ENCODE assay signal across 11 mouse cellular contexts in the genomic region with DNA sequence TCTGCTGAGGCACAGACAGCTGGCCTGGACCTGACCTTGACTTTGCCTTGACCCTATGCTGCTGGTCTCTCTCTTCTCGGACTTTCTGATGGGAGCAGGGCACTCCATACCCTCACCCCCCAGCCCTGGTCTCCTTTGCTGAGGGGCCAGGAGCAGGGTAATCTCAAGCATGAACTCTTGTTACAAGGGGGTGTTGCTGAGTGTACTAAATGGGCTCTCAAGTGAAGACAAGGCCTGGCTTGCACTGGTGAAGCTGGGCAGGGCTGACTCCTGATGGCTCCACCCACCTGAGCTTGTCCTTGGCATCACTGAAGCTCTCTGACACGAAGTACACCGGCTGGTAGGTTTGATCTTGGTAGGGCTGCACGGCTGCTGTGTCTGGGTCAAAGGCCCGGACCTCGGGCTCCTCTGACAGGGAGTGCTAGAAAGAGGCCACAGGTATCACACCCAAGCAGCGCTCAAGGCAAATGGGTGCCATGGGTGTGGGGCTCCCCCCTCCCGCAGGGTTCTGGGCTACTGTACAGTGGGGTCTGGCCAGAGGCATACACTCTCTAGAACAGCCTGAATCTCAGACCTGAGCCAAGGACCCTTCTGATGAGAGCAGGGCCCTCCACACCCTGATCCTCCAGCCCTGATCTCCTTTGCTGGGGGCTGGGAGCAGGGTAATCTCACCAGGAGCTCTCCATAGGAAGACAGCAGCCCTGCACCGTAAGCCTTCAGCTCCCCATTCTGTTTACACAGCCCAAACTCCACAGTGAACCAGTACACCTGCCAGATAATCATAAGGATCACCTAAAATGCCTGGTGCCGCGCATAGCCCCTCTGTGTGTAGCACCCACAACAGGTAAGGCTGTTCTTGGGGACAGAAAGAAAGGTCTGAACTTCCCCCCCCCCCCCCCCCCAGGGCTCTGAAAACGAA. TPM values are rescaled to one million over a fixed set of nuclear protein-coding genes. Genes with fewer than 3 reads are reported as not detected.
DNase-seq lines count a peak whose midpoint lies in the region; ATAC-seq lines count a peak whose summit lies in the region.
"Had no signal": no experiment of that assay in that cellular context is flagged by ENCODE, and none has a peak within 500 bp of the region (broad histone marks: within the 10 kb centered on the region; RNA-seq: fewer than 3 reads in every experiment).

No protein-coding gene starts in this region.

- no peak overlapping the region for H3K4me2 ChIP-seq in embryonic facial prominence, embryonic 11.5 days (ENCODE audit: low read depth, low read length)
- no peak overlapping the region for H3K4me2 ChIP-seq in heart, embryonic 16.5 days (ENCODE audit: low read depth, low read length)
- H3K4me2 ChIP-seq in midbrain, embryonic 11.5 days, result no peak overlapping the region
- H3K4me2 ChIP-seq in midbrain, embryonic 14.5 days (ENCODE audit: low read length), result no peak overlapping the region
- H3K4me2 ChIP-seq in neural tube, embryonic 14.5 days (ENCODE audit: low read depth, low read length), result no peak overlapping the region

- no peaks in the 10 kb centered on the region for H3K9me3 ChIP-seq in embryonic facial prominence, embryonic 11.5 days (replicated peaks; ENCODE audit: control insufficient read depth, low read length)
- H3K9me3 ChIP-seq in embryonic facial prominence, embryonic 10.5 days, result no peaks in the 10 kb centered on the region
- no peaks in the 10 kb centered on the region for H3K9me3 ChIP-seq in heart, embryonic 16.5 days (replicated peaks; ENCODE audit: control insufficient read depth, low read length)
- no peaks in the 10 kb centered on the region for H3K9me3 ChIP-seq in midbrain, embryonic 11.5 days (ENCODE audit: control insufficient read depth, low read length)
- H3K9me3 ChIP-seq in midbrain, embryonic 14.5 days (ENCODE audit: control insufficient read depth, low read length), result no peaks in the 10 kb centered on the region
- H3K9me3 ChIP-seq in neural tube, embryonic 14.5 days (ENCODE audit: control insufficient read depth, low read length), result no peaks in the 10 kb centered on the region

- no peaks in the 10 kb centered on the region for H3K4me1 ChIP-seq in embryonic facial prominence, embryonic 11.5 days (ENCODE audit: control insufficient read depth, insufficient read depth, low read length)
- H3K4me1 ChIP-seq in embryonic facial prominence, embryonic 10.5 days, result peaks cover 33% of the 10 kb centered on the region
- peaks cover 13% of the 10 kb centered on the region for H3K4me1 ChIP-seq in heart, embryonic 16.5 days (ENCODE audit: control insufficient read depth, insufficient read depth, low read length)
- no peaks in the 10 kb centered on the region for H3K4me1 ChIP-seq in midbrain, embryonic 11.5 days (ENCODE audit: control insufficient read depth, insufficient read depth, low read length)
- H3K4me1 ChIP-seq in midbrain, embryonic 14.5 days (ENCODE audit: control insufficient read depth, insufficient read depth, low read length), result no peaks in the 10 kb centered on the region
- H3K4me1 ChIP-seq in neural tube, embryonic 14.5 days (ENCODE audit: control insufficient read depth, insufficient read depth, low read length), result no peaks in the 10 kb centered on the region

- no peaks in the 10 kb centered on the region for H3K27me3 ChIP-seq in embryonic facial prominence, embryonic 11.5 days (ENCODE audit: control insufficient read depth, insufficient read depth, low read length)
- H3K27me3 ChIP-seq in embryonic facial prominence, embryonic 10.5 days (replicated peaks; ENCODE audit: low read depth, poor library complexity, severe bottlenecking), result peaks cover 32% of the 10 kb centered on the region
- H3K27me3 ChIP-seq in heart, embryonic 16.5 days (ENCODE audit: control insufficient read depth, insufficient read depth, low read length), result peaks cover 58% of the 10 kb centered on the region
- H3K27me3 ChIP-seq in midbrain, embryonic 11.5 days (ENCODE audit: control insufficient read depth, insufficient read depth, low read length), result no peaks in the 10 kb centered on the region; the same call in 1 of the 2 replicates
- no peaks in the 10 kb centered on the region for H3K27me3 ChIP-seq in midbrain, embryonic 14.5 days (ENCODE audit: control insufficient read depth, insufficient read depth, low read length)
- H3K27me3 ChIP-seq in neural tube, embryonic 14.5 days (ENCODE audit: control insufficient read depth, insufficient read depth, low read length), result no peaks in the 10 kb centered on the region

- intact Hi-C loops in gastrocnemius, postnatal 36 days (cut with DNase I), result loop anchor here (2.0 kb wide), 2 partner anchors 25 to 193 kb away; no protein-coding TSS in a partner anchor

- no peak for DNase-seq in embryonic facial prominence, embryonic 11.5 days (ENCODE audit: low spot score)
- DNase-seq in embryonic facial prominence, embryonic 10.5 days (ENCODE audit: low spot score), result no peak
- DNase-seq in heart, adult 9 months (ENCODE audit: low spot score in 2 of 2), result no peak
- DNase-seq in midbrain, embryonic 11.5 days (ENCODE audit: low spot score, missing footprints), result no peak
- DNase-seq in midbrain, embryonic 14.5 days, result no peak
- no peak for DNase-seq in gastrocnemius, postnatal 36 days

- H3K27ac ChIP-seq in embryonic facial prominence, embryonic 11.5 days (replicated peaks; ENCODE audit: low read depth, low read length), result no peak overlapping the region
- no peak overlapping the region; the same call in 1 of the 2 replicates for H3K27ac ChIP-seq in embryonic facial prominence, embryonic 10.5 days (replicated peaks)
- H3K27ac ChIP-seq in heart, embryonic 16.5 days (ENCODE audit: low read length), result no peak overlapping the region
- no peak overlapping the region for H3K27ac ChIP-seq in midbrain, embryonic 11.5 days (ENCODE audit: low read depth, low read length)
- H3K27ac ChIP-seq in midbrain, embryonic 14.5 days (replicated peaks; ENCODE audit: low read depth, low read length), result no peak overlapping the region
- H3K27ac ChIP-seq in neural tube, embryonic 14.5 days (ENCODE audit: low read depth, low read length), result no peak overlapping the region

- H3K9ac ChIP-seq in embryonic facial prominence, embryonic 11.5 days (replicated peaks; ENCODE audit: low read length), result no peak overlapping the region
- no peak overlapping the region for H3K9ac ChIP-seq in heart, embryonic 16.5 days (ENCODE audit: low read length)
- H3K9ac ChIP-seq in midbrain, embryonic 11.5 days (ENCODE audit: low read length), result no peak overlapping the region
- H3K9ac ChIP-seq in midbrain, embryonic 14.5 days (replicated peaks; ENCODE audit: low read length), result no peak overlapping the region
- H3K9ac ChIP-seq in neural tube, embryonic 14.5 days (replicated peaks; ENCODE audit: low read depth, low read length), result no peak overlapping the region

- no peak overlapping the region for H3K4me3 ChIP-seq in embryonic facial prominence, embryonic 11.5 days (ENCODE audit: low read depth, low read length)
- H3K4me3 ChIP-seq in embryonic facial prominence, embryonic 10.5 days, result no peak overlapping the region
- no peak overlapping the region for H3K4me3 ChIP-seq in heart, embryonic 16.5 days (ENCODE audit: low read length)
- no peak overlapping the region for H3K4me3 ChIP-seq in midbrain, embryonic 11.5 days (ENCODE audit: low read depth, low read length)
- H3K4me3 ChIP-seq in midbrain, embryonic 14.5 days (replicated peaks; ENCODE audit: low read depth, low read length), result no peak overlapping the region
- H3K4me3 ChIP-seq in neural tube, embryonic 14.5 days (ENCODE audit: low read depth, low read length), result no peak overlapping the region

- no peaks in the 10 kb centered on the region for H3K36me3 ChIP-seq in embryonic facial prominence, embryonic 11.5 days (replicated peaks; ENCODE audit: control insufficient read depth, insufficient read depth, low read depth, low read length)
- H3K36me3 ChIP-seq in embryonic facial prominence, embryonic 10.5 days (replicated peaks), result no peaks in the 10 kb centered on the region
- no peaks in the 10 kb centered on the region for H3K36me3 ChIP-seq in heart, embryonic 16.5 days (ENCODE audit: control insufficient read depth, insufficient read depth)
- no peaks in the 10 kb centered on the region for H3K36me3 ChIP-seq in midbrain, embryonic 11.5 days (ENCODE audit: control insufficient read depth, insufficient read depth, low read length)
- H3K36me3 ChIP-seq in midbrain, embryonic 14.5 days (ENCODE audit: control insufficient read depth, insufficient read depth, low read length), result no peaks in the 10 kb centered on the region
- H3K36me3 ChIP-seq in neural tube, embryonic 14.5 days (ENCODE audit: control insufficient read depth, insufficient read depth, low read length), result no peaks in the 10 kb centered on the region

- 0 out of 2 replicates have a peak, but pooled peaks have one; percentile 22 for ATAC-seq in embryonic facial prominence, embryonic 11.5 days (replicated peaks; ENCODE audit: insufficient number of reproducible peaks, low FRiP score, low TSS enrichment, low read depth)
- peak; percentile 76 for ATAC-seq in heart, embryonic 16.5 days (replicated peaks; ENCODE audit: extremely low read depth, insufficient read depth, low FRiP score)
- ATAC-seq in midbrain, embryonic 11.5 days (ENCODE audit: low FRiP score), result peak; percentile 33; the same call in 1 of the 2 replicates
- ATAC-seq in midbrain, embryonic 14.5 days (ENCODE audit: low FRiP score, low TSS enrichment), result no peak
- ATAC-seq in neural tube, embryonic 14.5 days (ENCODE audit: low read depth), result 0 out of 2 replicates have a peak, but pooled peaks have one; percentile 21

- 66% methylated on average over 12 of the region's 12 CpGs for WGBS in embryonic facial prominence, embryonic 11.5 days
- WGBS in embryonic facial prominence, embryonic 10.5 days, result 61% methylated on average over 12 of the region's 12 CpGs
- WGBS in heart, embryonic 16.5 days, result 44% methylated on average over 12 of the region's 12 CpGs
- WGBS in midbrain, embryonic 11.5 days, result 63% methylated on average over 12 of the region's 12 CpGs
- WGBS in midbrain, embryonic 14.5 days, result 64% methylated on average over 12 of the region's 12 CpGs
- 69% methylated on average over 12 of the region's 12 CpGs for WGBS in neural tube, embryonic 14.5 days

RNA-seq across cellular contexts. Expression of gene Th, which starts 36.9 kb away (rescaled TPM):
- 2.8 and 4.7 TPM in 2 replicates for polyA plus RNA-seq in embryonic facial prominence, embryonic 11.5 days (2014; fragmentation: Nextera tagmentation; extraction: Ambion mirVana)
- 5.6 and 6.9 TPM in 2 replicates for polyA plus RNA-seq in embryonic facial prominence, embryonic 10.5 days (2016; fragmentation: Nextera tagmentation; extraction: Ambion mirVana)
- polyA plus RNA-seq in heart, embryonic 16.5 days (2015; fragmentation: Nextera tagmentation; extraction: Ambion mirVana), result 0.28 and 0.31 TPM in 2 replicates
- 11.7 TPM in 2 replicates for polyA plus RNA-seq in midbrain, embryonic 11.5 days (2014; fragmentation: Nextera tagmentation; extraction: Ambion mirVana)
- polyA plus RNA-seq in midbrain, embryonic 14.5 days (2014; fragmentation: Nextera tagmentation; extraction: Ambion mirVana), result 25.9 and 34.2 TPM in 2 replicates
- polyA plus RNA-seq in neural tube, embryonic 14.5 days (2014; fragmentation: Nextera tagmentation; extraction: Ambion mirVana), result 1.7 and 27.3 TPM in 2 replicates
- total RNA-seq in gastrocnemius, postnatal 36 days (2021), result not detected
- total RNA-seq: liver, adult 2 months; megakaryocyte, adult 5-6 weeks; neutrophil, adult 5-6 weeks had no signal
- polyA plus RNA-seq: liver, adult 2 months had no signal
